Mouse (Mus musculus) olfactory bulb, adult 2 months (tissue): ENCODE results near the gene Fam57b.

ENCODE experiments used
- CTCF ChIP-seq: fragments of 200-500 bp; IDR thresholded peaks from 2 replicates; pipeline ENCODE4 v1.5.1; 2012; ENCODE audit warnings: low read depth, mild to moderate bottlenecking, low read length, moderate library complexity; ENCODE audit not compliant: insufficient read depth
- POLR2A ChIP-seq: fragments of 200-500 bp; IDR thresholded peaks from 2 replicates; pipeline ENCODE4 v1.6.1; 2012; ENCODE audit warnings: mild to moderate bottlenecking, low read depth, low read length, moderate library complexity; ENCODE audit not compliant: insufficient read depth

DNA sequence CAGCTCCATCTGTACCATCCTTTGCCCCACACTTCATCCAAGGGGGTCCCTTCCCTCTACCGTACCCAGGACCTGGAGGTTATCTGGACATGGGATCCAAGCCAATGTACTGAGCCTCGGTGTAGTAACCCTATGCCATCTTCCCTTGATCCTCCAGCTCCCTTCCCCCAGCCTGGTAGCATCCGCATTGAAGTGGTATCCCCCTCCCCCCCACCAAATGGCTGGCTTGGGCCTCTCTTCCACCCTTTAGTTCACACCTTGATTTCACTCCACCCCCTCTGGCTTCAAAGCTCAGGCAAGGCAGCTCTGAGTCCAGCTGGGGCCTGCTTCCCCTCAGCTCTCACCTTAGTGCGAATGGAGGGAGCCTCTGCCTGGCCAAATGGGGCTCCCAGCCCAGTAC lies 12.4 kb upstream of the Fam57b start:
- TF ChIP-seq CTCF (no peak), POLR2A (no peak)
